Mouse (Mus musculus) kidney, postnatal 10 days (tissue): ENCODE measurements around the gene Numa1.
"Not testable (repeated sequence)": the region's sequence is repeated elsewhere in the genome, so short reads cannot be mapped to it uniquely, and the experiment has no call there.

ENCODE experiments used
- DNase-seq: peaks from one replicate; pipeline ENCODE4 v3.0.0; 2021; ENCODE audit warnings: mixed read lengths

Numa1 gene

DNA sequence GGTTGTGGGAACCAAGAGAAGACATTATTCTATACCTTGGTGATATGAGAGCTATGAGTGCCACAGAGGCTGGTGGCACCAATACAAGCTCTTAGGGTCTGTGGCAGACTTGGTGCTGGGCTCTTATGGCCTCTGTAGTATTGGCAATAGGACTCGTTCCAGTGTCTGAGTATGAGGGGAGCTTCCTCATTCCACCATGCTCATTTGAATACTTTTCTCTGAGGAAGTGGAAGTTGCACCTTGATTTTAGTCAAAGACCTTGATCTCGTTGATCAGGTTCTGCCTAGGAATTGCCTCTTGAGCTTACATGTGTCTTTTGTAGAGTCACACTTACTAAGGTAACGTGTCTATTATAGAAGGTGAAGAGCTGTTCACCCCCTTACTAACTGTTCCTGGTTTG is 60.3 kb downstream of the Numa1 start:
- DNase-seq, result no peak

DNA sequence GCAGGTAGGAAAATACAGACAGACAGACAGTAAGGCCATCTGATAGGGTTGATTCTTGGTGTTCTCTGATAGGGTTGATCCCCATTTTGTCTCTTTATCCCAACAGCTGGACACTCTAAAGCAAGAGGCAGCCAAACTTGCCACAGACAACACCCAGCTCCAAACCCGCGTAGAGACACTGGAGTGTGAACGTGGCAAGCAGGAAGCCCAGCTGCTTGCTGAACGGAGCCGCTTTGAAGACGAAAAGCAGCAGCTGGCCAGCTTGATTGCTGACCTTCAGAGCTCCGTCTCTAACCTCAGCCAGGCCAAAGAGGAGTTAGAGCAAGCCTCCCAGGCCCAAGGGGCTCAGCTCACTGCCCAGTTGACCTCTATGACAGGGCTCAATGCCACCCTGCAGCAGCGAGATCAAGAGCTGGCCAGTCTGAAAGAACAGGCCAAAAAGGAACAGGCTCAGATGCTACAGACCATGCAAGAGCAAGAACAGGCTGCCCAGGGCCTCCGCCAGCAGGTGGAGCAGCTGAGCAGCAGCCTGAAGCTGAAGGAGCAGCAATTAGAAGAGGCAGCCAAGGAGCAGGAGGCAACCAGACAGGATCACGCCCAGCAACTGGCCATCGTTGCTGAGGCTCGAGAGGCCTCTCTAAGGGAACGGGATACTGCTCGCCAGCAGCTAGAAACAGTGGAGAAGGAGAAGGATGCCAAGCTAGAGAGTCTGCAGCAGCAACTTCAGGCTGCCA is 64.5 kb downstream of the Numa1 start:
- peak; percentile 93 for DNase-seq

DNA sequence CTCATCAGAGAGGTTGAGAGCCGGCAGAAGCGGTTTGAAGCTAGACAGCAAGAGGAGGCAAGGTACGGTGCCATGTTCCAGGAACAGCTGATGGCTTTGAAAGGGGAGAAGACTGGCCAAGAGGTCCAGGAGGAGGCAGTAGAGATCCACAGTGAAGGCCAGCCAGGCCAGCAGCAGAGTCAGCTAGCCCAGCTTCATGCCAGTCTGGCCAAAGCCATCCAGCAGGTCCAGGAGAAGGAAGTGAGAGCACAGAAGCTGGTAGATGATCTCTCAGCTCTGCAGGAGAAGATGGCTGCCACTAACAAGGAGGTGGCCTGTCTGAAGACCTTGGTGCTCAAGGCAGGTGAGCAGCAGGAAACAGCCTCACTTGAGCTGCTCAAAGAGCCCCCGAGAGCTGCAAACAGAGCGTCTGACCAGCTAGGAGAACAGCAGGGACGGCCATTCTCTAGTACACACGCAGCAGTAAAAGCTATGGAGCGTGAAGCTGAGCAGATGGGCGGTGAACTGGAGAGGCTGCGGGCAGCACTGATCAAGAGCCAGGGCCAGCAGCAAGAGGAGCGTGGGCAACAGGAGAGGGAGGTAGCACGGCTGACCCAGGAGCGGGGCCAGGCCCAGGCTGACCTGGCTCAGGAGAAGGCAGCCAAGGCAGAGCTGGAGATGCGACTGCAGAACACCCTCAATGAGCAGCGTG is 65.7 kb downstream of the Numa1 start:
- DNase-seq, result peak; percentile 27

DNA sequence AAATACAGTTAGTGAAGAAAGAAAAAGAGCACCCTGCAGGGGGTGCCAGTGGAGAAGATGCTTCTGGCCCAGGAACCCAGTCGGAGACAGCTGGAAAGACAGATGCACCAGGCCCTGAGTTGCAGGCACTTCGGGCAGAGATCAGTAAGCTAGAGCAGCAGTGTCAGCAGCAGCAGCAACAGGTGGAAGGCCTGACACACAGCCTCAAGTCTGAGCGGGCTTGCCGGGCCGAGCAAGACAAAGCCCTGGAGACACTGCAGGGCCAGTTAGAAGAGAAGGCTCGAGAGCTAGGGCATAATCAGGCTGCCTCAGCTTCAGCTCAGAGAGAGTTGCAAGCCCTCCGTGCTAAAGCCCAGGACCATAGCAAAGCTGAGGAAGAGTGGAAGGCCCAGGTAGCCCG is 66.4 kb downstream of the Numa1 start:
- no peak for DNase-seq

DNA sequence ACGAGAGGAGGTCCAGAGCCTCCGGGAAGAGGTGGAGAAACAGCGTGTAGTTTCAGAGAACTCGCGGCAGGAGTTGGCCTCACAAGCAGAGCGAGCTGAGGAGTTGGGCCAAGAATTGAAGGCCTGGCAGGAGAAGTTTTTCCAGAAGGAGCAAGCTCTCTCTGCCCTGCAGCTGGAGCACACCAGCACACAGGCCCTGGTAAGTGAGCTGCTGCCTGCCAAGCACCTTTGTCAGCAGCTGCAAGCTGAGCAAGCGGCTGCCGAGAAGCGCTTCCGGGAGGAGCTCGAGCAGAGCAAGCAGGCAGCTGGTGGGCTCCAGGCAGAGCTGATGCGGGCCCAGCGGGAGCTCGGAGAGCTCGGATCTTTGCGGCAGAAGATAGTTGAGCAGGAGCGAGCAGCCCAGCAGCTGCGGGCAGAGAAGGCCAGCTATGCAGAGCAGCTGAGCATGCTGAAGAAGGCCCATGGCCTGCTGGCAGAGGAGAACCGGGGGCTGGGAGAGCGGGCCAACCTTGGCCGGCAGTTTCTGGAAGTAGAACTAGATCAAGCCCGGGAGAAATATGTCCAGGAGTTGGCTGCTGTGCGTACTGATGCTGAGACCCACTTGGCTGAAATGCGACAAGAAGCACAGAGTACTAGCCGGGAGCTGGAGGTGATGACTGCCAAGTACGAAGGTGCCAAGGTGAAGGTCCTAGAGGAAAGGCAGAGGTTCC is 67.2 kb downstream of the Numa1 start:
- no peak for DNase-seq

DNA sequence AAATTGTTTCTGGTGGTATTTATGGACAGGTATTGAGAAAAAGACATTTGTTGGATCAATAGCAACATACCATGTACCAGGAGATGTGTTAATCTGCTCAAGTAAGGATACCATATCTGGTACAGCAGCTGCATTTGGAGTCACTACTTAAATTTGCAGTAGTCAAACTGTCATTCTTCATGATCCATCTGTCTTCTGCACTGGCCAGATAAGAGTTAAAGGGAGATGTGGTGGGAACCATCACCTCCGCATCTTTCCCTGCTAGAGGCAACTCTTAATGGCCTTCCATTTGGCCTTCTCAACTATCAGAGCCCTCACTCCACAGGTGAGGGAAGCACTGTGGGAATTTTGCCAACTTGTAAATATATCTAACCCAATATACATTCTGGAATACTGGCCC is 72.6 kb downstream of the Numa1 start:
- no peak for DNase-seq

DNA sequence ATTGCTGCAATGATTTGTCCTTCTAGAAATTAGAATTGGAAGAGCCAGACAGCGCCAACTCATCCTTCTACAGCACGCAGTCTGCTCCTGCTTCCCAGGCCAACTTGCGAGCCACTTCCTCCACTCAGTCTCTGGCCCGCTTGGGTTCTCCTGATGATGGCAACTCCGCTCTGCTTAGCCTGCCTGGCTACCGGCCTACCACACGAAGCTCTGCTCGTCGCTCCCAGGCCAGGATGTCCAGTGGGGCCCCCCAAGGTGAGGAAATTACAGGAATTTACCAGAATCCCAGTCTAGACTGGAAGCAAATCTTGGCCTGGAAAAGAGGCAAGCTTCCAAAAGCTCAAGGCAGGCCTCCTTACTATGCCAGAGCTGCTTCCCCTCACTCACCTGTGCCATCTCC is 77.9 kb downstream of the Numa1 start:
- DNase-seq, result no peak

DNA sequence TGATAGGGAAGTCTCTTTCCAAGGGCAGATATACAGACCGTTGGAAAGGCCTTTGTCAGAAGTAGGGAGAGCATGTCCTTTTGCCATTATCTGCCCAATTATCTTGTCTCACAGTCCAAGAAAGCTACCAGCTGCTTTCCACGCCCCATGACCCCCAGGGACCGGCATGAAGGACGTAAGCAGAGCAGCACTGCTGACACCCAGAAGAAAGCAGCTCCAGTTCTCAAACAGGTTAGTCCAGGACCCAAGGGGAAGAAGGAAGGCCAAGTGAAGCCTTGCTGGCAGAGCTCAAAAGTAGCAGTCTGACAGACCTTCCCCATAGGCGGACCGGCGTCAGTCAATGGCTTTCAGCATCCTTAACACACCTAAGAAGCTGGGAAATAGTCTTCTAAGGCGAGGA is 79.5 kb downstream of the Numa1 start:
- no peak for DNase-seq

DNA sequence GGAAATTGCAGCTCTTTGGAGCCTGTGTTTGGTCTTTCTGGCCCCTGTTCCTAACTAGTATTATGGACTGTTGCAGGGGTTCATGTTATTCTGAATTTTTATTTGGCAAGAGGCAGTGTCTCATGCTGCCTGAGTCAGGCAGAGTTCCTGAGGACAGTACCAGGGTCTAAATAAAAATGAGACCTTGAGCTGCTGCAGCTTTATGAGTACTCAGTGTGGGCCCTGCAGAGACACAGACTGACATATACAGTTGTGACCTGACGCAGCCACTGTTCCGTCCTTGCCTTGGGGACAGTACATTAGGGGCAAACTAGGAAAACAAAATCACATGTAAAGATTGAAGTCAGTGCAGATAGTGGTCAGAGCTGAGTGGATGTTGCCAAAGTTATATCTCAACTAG is 81.1 kb downstream of the Numa1 start:
- no peak for DNase-seq

DNA sequence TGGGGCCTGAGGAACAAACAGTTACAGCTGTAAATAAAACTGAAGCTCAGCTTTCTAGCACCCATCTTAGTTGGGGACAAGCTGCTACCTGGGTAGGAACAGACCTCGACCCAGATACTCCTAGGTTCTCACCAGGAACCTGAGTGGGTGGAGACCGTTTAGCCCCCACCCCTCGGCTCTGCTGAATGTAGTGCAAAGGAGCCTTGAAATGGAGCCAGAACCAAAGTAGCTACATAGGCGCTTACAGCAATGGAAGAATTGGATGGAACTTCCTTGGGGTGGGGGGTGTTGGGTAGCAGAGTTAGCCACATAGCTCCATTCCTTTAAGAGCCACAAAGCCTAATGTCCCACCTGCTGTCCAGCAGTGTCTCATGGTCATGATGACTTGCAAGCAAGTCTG is 83.0 kb downstream of the Numa1 start:
- DNase-seq, result no peak

DNA sequence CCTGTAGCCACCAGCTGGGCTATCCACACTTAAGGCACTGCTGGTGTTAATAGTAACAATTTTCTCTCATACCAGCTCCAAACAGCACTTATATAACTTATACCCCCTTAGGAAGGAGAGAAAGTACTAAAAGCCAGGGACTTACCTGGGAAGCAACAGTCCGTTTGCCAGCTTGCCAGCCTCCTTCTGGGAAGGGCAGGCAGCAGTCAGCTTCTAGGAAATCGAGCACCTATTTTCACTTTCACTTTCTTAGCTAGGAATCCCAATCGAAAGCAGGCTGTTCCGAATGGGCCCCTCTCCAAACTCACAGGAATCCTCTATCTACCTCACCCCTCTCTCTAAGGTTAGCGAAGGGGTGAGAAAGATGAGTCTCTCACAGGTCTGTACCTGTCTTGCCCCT is 83.5 kb downstream of the Numa1 start:
- no peak for DNase-seq

DNA sequence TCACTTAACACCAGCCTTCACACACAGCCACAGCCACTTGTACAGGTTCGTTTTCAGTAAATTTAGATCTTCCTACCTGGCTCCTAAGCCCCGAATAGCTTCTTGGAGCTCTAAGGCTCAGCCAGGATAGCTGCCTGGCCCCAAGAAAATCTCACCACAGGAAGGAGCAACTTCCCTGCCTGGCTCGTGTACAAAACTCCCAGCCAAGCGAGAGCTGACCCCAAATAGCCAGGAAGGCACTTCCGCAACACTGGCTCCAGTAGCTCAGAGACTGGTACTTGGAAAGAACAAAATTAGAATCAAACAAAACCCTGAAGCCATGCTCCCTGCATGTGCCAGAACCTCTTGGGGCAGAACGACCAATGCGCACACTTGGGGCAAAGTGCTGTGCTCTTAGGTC is 84.1 kb downstream of the Numa1 start:
- peak; percentile 56 for DNase-seq

DNA sequence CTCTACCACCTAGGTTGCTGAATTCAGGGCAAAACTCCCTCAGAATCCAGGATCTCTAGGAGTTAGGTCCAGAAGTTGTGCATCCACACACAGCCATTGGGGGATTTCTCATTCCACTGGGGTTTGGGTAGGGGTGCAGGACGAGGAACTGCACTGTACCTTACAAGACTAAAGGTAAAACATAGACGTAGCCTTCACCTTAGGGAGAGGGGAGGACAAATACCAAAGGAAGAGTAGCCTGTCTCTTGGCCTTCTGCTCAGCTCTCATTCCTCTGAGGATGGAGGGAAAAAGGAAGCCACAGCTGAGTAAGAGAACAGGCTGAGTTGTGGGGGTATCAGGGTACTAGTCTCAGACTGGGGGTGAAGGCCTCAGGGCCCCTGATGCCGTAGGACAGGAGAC is 84.7 kb downstream of the Numa1 start, which contains the start of gene Il18bp:
Gene Il18bp (minus strand): TSS at position 101 of the 400 bp plus-strand sequence.
- no peak for DNase-seq

DNA sequence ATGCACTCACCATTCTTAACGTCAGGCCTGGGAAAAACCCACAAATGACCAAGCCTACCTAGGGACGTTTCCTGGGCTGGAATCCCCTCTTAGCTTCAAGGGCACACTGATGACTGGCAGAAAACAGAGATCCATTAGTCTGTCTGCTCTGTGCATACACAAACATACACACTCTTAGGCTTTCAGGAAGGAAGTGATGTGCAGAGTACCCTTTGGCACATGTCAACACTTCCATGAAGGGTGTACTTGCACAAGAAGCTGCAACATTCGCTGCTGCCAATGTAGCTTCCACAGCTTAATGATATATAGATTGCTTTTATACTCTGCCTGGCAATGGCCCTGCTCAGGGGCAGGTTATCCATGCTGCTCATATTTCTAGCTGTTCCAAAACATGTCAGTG is 85.5 kb downstream of the Numa1 start:
- no peak for DNase-seq

DNA sequence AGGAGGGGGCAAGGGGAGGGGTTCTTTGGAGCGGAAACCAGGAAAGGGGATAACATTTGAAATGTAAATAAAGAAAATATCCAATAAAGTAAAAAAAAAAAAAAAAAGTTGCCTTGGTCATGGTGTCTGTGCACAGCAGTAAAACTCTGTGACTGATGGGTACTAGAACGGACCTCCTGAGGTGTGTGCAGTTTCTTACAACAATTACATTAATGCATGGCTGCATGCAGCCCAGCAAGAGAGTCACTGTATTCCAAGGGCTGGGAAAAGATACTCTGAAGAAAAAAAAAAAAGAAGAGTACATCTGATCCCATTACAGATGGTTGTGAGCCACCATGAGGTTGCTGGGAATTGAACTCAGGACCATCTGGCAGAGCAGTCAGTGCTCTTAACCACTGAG is 87.0 kb downstream of the Numa1 start:
- DNase-seq, result not testable (repeated sequence)

DNA sequence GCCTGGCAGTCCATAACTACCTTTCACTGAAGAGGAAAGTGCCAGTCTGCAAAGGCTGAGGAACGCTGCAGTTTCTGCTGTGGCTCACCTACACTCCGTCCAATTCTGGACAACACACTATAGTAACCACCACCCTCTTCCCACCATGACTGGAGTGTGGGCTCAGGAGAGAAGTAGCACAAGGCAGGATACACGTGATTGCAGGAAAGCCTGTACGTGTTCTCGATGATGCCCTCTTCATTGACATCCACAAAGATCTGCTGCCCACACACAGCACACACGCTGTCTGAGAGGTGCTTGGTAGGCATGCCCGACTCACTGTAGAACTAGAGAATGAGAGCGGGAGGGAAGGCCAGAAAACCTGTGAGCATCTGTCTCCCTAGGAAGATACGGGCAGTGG is 89.9 kb downstream of the Numa1 start:
- DNase-seq, result no peak

DNA sequence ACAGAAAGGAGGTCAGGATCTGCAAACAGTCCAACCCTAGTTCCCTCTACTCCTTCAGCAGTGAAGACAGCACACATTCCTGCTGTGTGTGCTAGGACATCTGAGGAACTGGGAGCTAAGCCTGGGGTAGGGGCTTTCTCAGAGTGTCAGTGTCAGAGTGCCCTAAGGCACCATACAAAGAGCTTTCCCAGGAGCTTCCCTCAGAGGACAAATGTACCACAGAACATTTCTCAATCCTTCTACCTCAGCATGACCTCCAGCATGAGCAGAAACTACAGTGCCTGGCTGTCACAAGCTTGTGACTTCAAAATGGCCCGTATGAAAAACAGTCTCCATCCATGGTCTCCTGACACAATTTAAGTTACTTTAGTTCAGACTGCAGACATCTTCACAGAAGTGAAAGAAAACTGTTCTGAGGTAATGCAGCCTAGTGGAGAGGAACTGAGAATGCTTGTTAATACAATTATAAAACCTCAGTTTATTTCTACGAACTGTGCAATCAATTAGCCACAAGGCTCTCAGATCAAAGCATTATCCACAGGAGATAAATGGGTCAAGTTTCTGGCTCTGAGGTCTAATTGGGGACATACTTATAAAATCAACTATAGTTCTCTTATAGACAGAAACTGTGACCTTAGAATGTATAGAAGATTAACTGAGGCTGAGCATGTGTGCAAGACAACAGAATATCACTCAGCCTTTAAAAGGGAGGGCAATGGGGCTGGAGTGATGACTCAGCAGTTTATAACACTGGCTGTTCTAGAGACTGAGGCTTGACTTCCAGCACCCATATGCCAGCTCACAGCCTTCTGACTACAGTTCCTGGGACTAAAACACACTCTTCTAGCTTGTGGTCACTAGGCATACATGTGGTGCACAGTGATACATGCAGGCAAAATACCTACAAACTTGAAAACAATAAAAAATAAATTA is 91.5 kb downstream of the Numa1 start:
- DNase-seq, result no peak

DNA sequence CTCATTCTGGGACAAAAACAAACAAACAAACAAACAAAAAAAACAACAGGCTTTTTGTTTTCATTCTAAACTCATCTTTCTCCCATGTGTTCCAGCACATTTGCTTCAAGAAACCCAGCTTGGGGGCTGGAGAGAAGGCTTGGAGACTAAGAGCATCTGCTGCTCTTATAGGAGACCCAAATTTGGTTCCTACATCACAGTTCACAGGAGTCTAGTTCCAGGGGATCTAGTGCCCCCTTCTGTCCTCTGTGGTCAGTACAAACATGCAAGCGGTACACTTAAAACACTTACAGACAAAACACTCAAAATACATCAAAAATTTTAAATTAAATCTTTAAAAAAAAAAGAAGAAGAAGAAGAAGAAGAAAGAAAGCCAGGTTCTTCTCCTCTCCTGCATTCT is 101.0 kb downstream of the Numa1 start:
- DNase-seq, result no peak

DNA sequence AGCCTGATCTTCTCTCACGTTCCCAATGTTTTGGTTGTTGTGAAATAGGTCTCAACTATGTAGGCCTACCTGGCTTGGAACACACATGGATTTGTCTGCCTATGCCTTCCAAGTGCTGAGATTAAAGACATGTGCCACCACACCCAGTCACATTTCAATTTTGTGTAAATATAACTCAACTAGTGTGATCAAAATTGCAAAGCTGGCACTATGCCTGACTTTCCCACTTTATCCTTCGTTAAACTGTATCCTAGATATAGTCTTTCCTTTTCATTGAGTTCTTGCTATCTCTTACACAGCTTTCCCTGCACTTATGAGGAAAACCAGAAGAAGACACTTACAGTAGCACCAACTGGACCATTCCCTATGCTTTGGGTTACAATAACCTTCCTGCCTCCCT is 101.6 kb downstream of the Numa1 start:
- no peak for DNase-seq

DNA sequence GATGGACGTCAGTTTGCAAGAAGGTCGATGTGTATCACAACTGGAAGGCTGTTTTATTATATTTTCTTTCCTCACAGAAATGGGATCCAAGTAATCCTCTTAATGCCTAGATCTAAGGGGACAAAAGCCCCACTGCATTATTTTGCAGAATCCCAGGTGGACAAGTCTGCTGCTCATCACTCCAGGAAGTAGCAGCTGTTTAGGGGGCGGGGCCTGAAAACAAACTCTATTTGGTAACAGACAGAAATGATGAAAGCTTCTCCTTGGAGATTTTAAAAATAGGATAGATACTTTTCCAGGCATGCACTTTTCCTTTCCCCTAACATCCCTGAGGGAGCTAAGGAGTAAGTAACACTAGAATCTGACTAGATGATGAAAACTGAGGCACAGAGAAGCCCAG is 103.4 kb downstream of the Numa1 start:
- DNase-seq, result no peak

DNA sequence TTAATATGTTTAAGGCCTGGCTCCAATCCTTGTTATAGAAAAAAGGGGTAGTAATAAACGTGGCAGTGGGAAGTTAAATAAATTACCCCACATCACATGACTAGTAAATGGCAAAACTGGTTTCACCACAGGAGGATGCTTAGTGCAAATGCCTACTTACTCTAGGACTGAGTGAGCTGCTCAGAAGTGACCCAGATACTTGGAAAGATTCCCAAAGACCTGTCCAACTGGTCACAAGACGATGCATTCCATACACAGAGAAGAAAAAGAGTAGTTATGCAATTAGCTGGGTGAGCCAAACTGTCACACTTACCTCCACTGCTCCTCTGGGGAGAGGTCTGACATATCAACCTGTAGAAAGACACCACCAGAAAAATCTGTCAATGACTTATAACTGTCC is 108.4 kb downstream of the Numa1 start:
- no peak for DNase-seq

DNA sequence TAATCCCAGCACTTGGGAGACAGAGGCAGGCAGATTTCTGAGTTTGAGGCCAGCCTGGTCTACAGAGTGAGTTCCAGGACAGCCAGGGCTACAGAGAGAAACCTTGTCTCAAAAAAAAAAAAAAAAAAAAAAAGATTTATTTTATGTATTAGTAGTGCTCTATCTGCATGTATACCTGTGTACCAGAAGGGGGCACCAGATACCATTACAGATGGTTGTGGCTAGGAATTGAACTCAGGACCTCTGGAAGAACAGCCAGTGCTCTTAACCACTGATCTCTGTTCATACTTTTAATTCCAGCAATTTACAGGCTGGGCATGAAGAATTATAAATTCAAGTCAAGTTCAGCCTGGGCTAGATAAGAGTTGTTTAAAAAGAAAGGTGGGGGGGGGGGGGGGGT is 114.6 kb downstream of the Numa1 start:
- DNase-seq, result not testable (repeated sequence)

DNA sequence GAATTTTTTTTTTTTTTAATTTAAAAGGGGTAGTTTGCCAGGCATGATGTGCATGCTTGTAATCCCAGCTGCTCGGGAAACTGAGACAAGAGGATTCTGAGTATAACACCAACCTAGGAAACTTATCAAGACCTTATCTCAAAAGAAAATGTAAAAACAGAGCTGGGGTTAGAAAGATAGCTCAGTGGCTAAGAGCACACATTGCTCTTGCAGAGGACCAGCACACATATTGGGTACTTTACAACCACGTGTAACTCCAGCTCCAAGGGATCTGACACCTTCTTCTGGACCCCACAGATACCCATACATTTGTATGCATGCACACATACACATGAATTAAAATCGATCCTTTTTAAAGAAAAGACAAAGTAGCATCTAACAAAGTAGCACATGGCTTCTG is 127.4 kb downstream of the Numa1 start:
- DNase-seq, result no peak
